Mouse (Mus musculus) embryonic fibroblast, embryonic 13.5 days (primary cell): Measurements from ENCODE around the gene Cd27. TPM values are rescaled to one million over a fixed set of nuclear protein-coding genes. Genes with fewer than 3 reads are reported as not detected.

Source experiments
- H3K27ac ChIP-seq: 2 replicates; pipeline ENCODE4 v1.5.1; 2012; ENCODE audit warnings: low read length, control low read depth, inconsistent platforms; ENCODE audit not compliant: insufficient read depth
- H3K4me1 ChIP-seq: 2 replicates; pipeline ENCODE4 v1.6.1; 2011; ENCODE audit warnings: low read length; ENCODE audit not compliant: control insufficient read depth, insufficient read depth
- H3K4me3 ChIP-seq: 2 replicates; pipeline ENCODE4 v1.5.1; 2011; ENCODE audit warnings: mild to moderate bottlenecking, control low read depth, low read length; ENCODE audit not compliant: insufficient read depth
- CTCF ChIP-seq: IDR thresholded peaks from 2 replicates; pipeline ENCODE4 v1.5.1; 2011; ENCODE audit warnings: mild to moderate bottlenecking, control low read depth, low read length, moderate library complexity, borderline replicate concordance; ENCODE audit not compliant: insufficient read depth
- POLR2A ChIP-seq: IDR thresholded peaks from 2 replicates; pipeline ENCODE4 v1.6.1; 2011; ENCODE audit warnings: low read depth, mild to moderate bottlenecking, control low read depth, low read length, moderate library complexity
- polyA plus RNA-seq: library from polyadenylated mRNA; stranded (reverse); fragments of >200 nt; gene quantifications from 2 replicates; pipeline ENCODE4 v1.2.4, GENCODE M21; 2011; ENCODE audit warnings: low read depth; ENCODE audit not compliant: missing spikeins, insufficient read length

The Cd27 gene
- polyA plus RNA-seq, 1 experiment: not detected

- TF ChIP-seq POLR2A: no peak
- TF ChIP-seq CTCF: no peak
- Histone ChIP-seq H3K4me1 (peaks cover 8% of the 10 kb centered on the region; the same call in 1 of the 2 replicates), H3K27ac (no peak overlapping the region), H3K4me3 (no peak overlapping the region)
Measured at GRCm38 (mm10) chr6:125252285-125252684, 15.5 kb upstream of the Cd27 start.

GRCm38 (mm10) chr6:125244551-125244950 lies 7.7 kb upstream of the Cd27 start:
- Histone ChIP-seq H3K27ac (no peak overlapping the region), H3K4me3 (no peak overlapping the region), H3K4me1 (no peaks in the 10 kb centered on the region)
- TF ChIP-seq POLR2A (no peak), CTCF (no peak)

GRCm38 (mm10) chr6:125241566-125241965 lies 4.8 kb upstream of the Cd27 start:
- Histone ChIP-seq H3K27ac (no peak overlapping the region), H3K4me1 (no peaks in the 10 kb centered on the region), H3K4me3 (no peak overlapping the region)
- TF ChIP-seq CTCF: no peak
- TF ChIP-seq POLR2A: no peak

- Histone ChIP-seq H3K4me1 (no peaks in the 10 kb centered on the region), H3K4me3 (no peak overlapping the region), H3K27ac (no peak overlapping the region)
- TF ChIP-seq POLR2A (no peak), CTCF (no peak)
Measured at GRCm38 (mm10) chr6:125240617-125241016, 3.8 kb upstream of the Cd27 start.

- Histone ChIP-seq H3K4me3 (no peak overlapping the region), H3K27ac (no peak overlapping the region), H3K4me1 (no peaks in the 10 kb centered on the region)
- TF ChIP-seq CTCF (no peak), POLR2A (no peak)
Measured at GRCm38 (mm10) chr6:125239547-125239946, 2.7 kb upstream of the Cd27 start.

GRCm38 (mm10) chr6:125238396-125238795 lies 1.6 kb upstream of the Cd27 start:
- Histone ChIP-seq H3K4me1 (no peaks in the 10 kb centered on the region), H3K27ac (no peak overlapping the region), H3K4me3 (no peak overlapping the region)
- TF ChIP-seq CTCF (no peak), POLR2A (no peak)

GRCm38 (mm10) chr6:125237421-125237820 lies 611 bp upstream of the Cd27 start:
- no peaks in the 10 kb centered on the region for H3K4me1 ChIP-seq
- H3K27ac ChIP-seq: no peak overlapping the region
- no peak for TF ChIP-seq POLR2A
- TF ChIP-seq CTCF: no peak
- no peak overlapping the region for H3K4me3 ChIP-seq

GRCm38 (mm10) chr6:125236341-125236740 lies 469 bp downstream of the Cd27 start:
- no peak for TF ChIP-seq CTCF
- TF ChIP-seq POLR2A: no peak
- no peak overlapping the region for H3K4me3 ChIP-seq
- no peak overlapping the region for H3K27ac ChIP-seq
- H3K4me1 ChIP-seq: no peaks in the 10 kb centered on the region

GRCm38 (mm10) chr6:125234520-125234828 lies 2.3 kb downstream of the Cd27 start:
- H3K27ac ChIP-seq: no peak overlapping the region
- no peak overlapping the region for H3K4me3 ChIP-seq
- TF ChIP-seq CTCF (no peak), POLR2A (no peak)
- no peaks in the 10 kb centered on the region for H3K4me1 ChIP-seq

- Histone ChIP-seq H3K4me1 (no peaks in the 10 kb centered on the region), H3K4me3 (no peak overlapping the region), H3K27ac (no peak overlapping the region)
- TF ChIP-seq CTCF (no peak), POLR2A (no peak)
Measured at GRCm38 (mm10) chr6:125233816-125234519, 2.8 kb downstream of the Cd27 start.

- no peak overlapping the region for H3K27ac ChIP-seq
- H3K4me1 ChIP-seq: no peaks in the 10 kb centered on the region
- no peak overlapping the region for H3K4me3 ChIP-seq
- TF ChIP-seq POLR2A: no peak
- no peak for TF ChIP-seq CTCF
Measured at GRCm38 (mm10) chr6:125232516-125232915, 4.3 kb downstream of the Cd27 start.

- H3K27ac ChIP-seq: no peak overlapping the region
- TF ChIP-seq CTCF (no peak), POLR2A (no peak)
- no peaks in the 10 kb centered on the region for H3K4me1 ChIP-seq
- peak overlapping the region; percentile 57 for H3K4me3 ChIP-seq
Measured at GRCm38 (mm10) chr6:125232045-125232437, 4.8 kb downstream of the Cd27 start.
